Mouse (Mus musculus) embryonic facial prominence, embryonic 15.5 days (tissue): ENCODE measurements around the gene Vpreb3. TPM values are rescaled to one million over a fixed set of nuclear protein-coding genes. Genes with fewer than 3 reads are reported as not detected.

ENCODE experiments used
- ATAC-seq: fragments of 200-750 bp; cut with Nextera tagmentation; 2 replicates; pipeline ENCODE4 v1.8.0; 2017; ENCODE audit warnings: low read depth, moderate TSS enrichment; ENCODE audit not compliant: insufficient number of reproducible peaks, low FRiP score, low TSS enrichment
- H3K27ac ChIP-seq: fragments of 300-500 bp; sonication (generic); replicated peaks from 2 replicates; pipeline ENCODE4 v1.5.1; 2015; ENCODE audit warnings: mild to moderate bottlenecking, inconsistent platforms
- H3K27me3 ChIP-seq: fragments of 300-500 bp; sonication (generic); 2 replicates; pipeline ENCODE4 v1.6.1; 2015; ENCODE audit warnings: inconsistent platforms
- H3K36me3 ChIP-seq: fragments of 300-500 bp; sonication (generic); 2 replicates; pipeline ENCODE4 v1.6.1; 2015; ENCODE audit warnings: mild to moderate bottlenecking, inconsistent platforms
- H3K4me1 ChIP-seq: fragments of 300-500 bp; sonication (generic); 2 replicates; pipeline ENCODE4 v1.6.1; 2015; ENCODE audit warnings: inconsistent platforms
- H3K4me2 ChIP-seq: fragments of 300-500 bp; sonication (generic); replicated peaks from 2 replicates; pipeline ENCODE4 v1.6.1; 2015; ENCODE audit warnings: mild to moderate bottlenecking, inconsistent platforms
- H3K4me3 ChIP-seq: fragments of 300-500 bp; sonication (generic); replicated peaks from 2 replicates; pipeline ENCODE4 v1.5.1; 2015; ENCODE audit warnings: mild to moderate bottlenecking, inconsistent platforms
- H3K9ac ChIP-seq: fragments of 300-500 bp; sonication (generic); 2 replicates; pipeline ENCODE4 v1.6.1; 2015; ENCODE audit warnings: inconsistent platforms
- H3K9me3 ChIP-seq: fragments of 300-500 bp; sonication (generic); replicated peaks from 2 replicates; pipeline ENCODE4 v1.6.1; 2016; ENCODE audit warnings: inconsistent platforms
- WGBS: fragments of 180-500 bp; shearing (Covaris S2); methylation state at CpG from one replicate; pipeline ENCODE4 v1.1.7; 2015; 5-methylcytosine and 5-hydroxymethylcytosine counted together
- polyA plus RNA-seq: library from polyadenylated mRNA; unstranded; fragments of >200 nt; fragmentation: Nextera tagmentation; extraction: Ambion mirVana; gene quantifications from 2 replicates; pipeline ENCODE4 v1.2.1, GENCODE M21; 2015

Gene Vpreb3
- polyA plus RNA-seq, 1 experiment from 2014 or later: 1.6 TPM

DNA sequence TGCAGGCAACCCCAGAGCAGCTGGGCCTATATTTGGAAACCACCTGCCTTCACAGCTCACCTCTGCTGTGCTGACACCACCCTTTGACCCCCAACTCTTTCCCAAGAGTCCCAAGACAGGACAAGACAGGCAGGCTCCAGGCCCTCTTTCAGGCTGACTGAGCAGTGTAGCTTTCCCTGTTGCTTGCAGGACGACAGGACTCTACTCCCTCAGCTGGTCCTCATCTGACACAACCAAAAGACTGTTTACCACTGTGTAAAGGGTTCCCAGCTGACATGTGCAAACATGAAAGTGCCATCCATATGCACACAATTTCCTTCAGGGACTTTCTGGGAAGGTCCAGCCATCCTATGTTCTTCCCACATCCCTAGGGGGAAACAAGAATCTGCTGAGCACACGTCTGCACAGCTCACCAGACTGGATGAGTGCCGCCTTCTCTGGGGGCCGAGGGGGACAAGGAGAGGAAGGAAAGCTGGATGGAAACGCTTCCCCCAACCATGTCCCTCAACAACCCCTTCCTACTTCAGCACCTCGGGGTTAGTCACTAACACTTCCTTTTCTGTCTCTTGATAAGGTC is 29.8 kb upstream of the Vpreb3 start:
- 35% methylated on average over 6 of the region's 6 CpGs for WGBS
- Histone ChIP-seq H3K36me3 (peaks cover 70% of the 10 kb centered on the region), H3K27me3 (no peaks in the 10 kb centered on the region), H3K27ac (peak overlapping the region; percentile 65), H3K4me3 (no peak overlapping the region), H3K9me3 (no peaks in the 10 kb centered on the region), H3K4me2 (no peak overlapping the region), H3K9ac (no peak overlapping the region), H3K4me1 (peaks cover 33% of the 10 kb centered on the region)
- peak; percentile 78; the same call in 1 of the 2 replicates for ATAC-seq

- Histone ChIP-seq H3K9me3 (no peaks in the 10 kb centered on the region), H3K27ac (0 out of 2 replicates have a peak overlapping the region, but pooled peaks have one; percentile 25), H3K4me3 (no peak overlapping the region), H3K9ac (no peak overlapping the region), H3K4me2 (no peak overlapping the region), H3K4me1 (peaks cover 53% of the 10 kb centered on the region), H3K36me3 (peaks cover 52% of the 10 kb centered on the region), H3K27me3 (no peaks in the 10 kb centered on the region)
- WGBS: 75% methylated on average over 7 of the region's 7 CpGs
- no peak for ATAC-seq
Observed at GRCm38 (mm10) chr10:75915557-75915956, 27.3 kb upstream of the Vpreb3 start.

- Histone ChIP-seq H3K4me2 (no peak overlapping the region), H3K9ac (no peak overlapping the region), H3K27me3 (no peaks in the 10 kb centered on the region), H3K4me3 (no peak overlapping the region), H3K27ac (peak overlapping the region; percentile 25; the same call in 1 of the 2 replicates), H3K36me3 (peaks cover 40% of the 10 kb centered on the region), H3K9me3 (no peaks in the 10 kb centered on the region), H3K4me1 (peaks cover 55% of the 10 kb centered on the region)
- ATAC-seq: no peak
- 36% methylated on average over 8 of the region's 8 CpGs for WGBS
Observed at GRCm38 (mm10) chr10:75916840-75917239, 26.0 kb upstream of the Vpreb3 start.

DNA sequence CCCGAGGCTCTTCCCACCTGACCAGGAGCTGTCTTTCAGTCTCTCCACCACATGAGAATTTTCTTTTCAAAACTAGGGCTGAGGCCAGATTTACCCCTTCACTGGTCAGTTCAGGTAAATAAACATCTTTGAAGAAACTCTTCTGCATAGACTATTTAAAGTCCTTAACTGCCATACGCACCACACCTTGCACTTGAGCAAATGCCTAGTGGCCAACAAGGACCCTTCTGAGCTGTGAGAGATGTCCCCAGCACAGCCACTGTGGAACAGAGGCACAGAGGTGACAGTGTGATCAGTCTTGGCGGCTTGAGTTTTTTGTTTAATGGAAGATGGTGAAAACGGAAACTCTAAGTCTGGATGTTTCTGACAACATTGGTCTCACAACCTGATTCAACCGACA is 23.8 kb upstream of the Vpreb3 start:
- H3K9ac ChIP-seq: no peak overlapping the region
- no peak for ATAC-seq

DNA sequence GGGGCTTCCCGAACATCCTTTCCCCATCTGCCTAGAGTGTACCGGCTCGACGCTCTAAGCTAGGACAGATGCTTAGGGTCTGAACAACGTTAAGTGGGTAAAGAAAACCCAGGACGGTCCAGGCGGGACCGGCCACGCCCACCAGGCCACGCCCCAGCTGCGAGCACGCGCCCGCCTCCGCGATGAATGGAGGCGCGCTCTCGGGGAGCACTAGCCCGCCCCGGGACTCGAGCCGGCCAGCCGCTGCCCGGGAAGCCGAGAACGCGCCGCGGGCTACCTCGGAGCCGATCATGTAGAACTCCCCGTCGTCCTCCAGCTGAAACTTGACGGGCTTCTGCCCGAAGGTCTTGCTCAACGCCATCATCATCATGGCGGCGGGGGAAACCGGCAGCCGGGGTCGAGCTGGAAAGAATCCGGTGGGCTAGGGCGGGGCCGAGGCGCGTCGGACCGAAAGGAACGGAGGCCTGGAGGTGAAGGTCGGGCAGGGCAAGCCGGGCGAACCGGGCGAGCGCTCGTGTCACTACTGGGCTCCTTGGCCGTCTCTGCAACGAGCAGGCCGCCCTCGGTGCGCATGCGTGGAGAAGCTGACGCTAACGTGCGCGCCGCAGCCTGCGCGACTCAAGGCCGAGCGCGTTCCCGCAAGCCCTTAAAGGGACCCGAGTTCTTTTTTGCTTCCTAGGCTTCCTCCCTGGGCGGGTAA is 21.7 kb upstream of the Vpreb3 start, which contains the start of gene Smarcb1:
Smarcb1 (minus strand) TSS at position 592 of the 700 bp plus-strand sequence.
- peak within 1 kb of the TSS; percentile 78 for H3K4me3 ChIP-seq
- H3K9me3 ChIP-seq: no peaks in the 10 kb centered on the region
- H3K4me1 ChIP-seq: peaks cover 54% of the 10 kb centered on the region
- H3K4me2 ChIP-seq: peak within 1 kb of the TSS; percentile 76
- H3K36me3 ChIP-seq: peaks cover 34% of the 10 kb centered on the region
- under 1% methylated on average over 76 of the region's 76 CpGs for WGBS
- peak; percentile 89 for ATAC-seq
- H3K27me3 ChIP-seq: no peaks in the 10 kb centered on the region
- H3K27ac ChIP-seq: peak within 1 kb of the TSS; percentile 96
- peak within 1 kb of the TSS; percentile 88 for H3K9ac ChIP-seq

More for the DNA sequence above, 23.8 kb upstream of the Vpreb3 start:
- no peaks in the 10 kb centered on the region for H3K9me3 ChIP-seq
- no peak overlapping the region for H3K4me2 ChIP-seq
- H3K27me3 ChIP-seq: no peaks in the 10 kb centered on the region
- H3K4me3 ChIP-seq: no peak overlapping the region
- 84% methylated on average over 5 of the region's 5 CpGs for WGBS
- H3K4me1 ChIP-seq: peaks cover 61% of the 10 kb centered on the region
- H3K36me3 ChIP-seq: peaks cover 28% of the 10 kb centered on the region
- H3K27ac ChIP-seq: no peak overlapping the region

GRCm38 (mm10) chr10:75921726-75922560 is 20.9 kb upstream of the Vpreb3 start:
- peaks cover 34% of the 10 kb centered on the region for H3K36me3 ChIP-seq
- peak overlapping the region; percentile 76 for H3K4me2 ChIP-seq
- peak; percentile 27 for ATAC-seq
- H3K9ac ChIP-seq: peak overlapping the region; percentile 88
- no peaks in the 10 kb centered on the region for H3K9me3 ChIP-seq
- WGBS: 3% methylated on average over 22 of the region's 22 CpGs
- H3K4me1 ChIP-seq: peaks cover 46% of the 10 kb centered on the region
- H3K4me3 ChIP-seq: peak overlapping the region; percentile 78
- H3K27ac ChIP-seq: peak overlapping the region; percentile 96
- no peaks in the 10 kb centered on the region for H3K27me3 ChIP-seq

- H3K27me3 ChIP-seq: no peaks in the 10 kb centered on the region
- H3K4me3 ChIP-seq: no peak overlapping the region
- H3K36me3 ChIP-seq: peaks cover 45% of the 10 kb centered on the region
- H3K4me1 ChIP-seq: peaks cover 25% of the 10 kb centered on the region
- no peaks in the 10 kb centered on the region for H3K9me3 ChIP-seq
- H3K27ac ChIP-seq: no peak overlapping the region
- H3K9ac ChIP-seq: no peak overlapping the region
- ATAC-seq: no peak
- H3K4me2 ChIP-seq: no peak overlapping the region
- WGBS: 62% methylated on average over 2 of the region's 2 CpGs
Observed at GRCm38 (mm10) chr10:75924324-75924723, 18.5 kb upstream of the Vpreb3 start.

DNA sequence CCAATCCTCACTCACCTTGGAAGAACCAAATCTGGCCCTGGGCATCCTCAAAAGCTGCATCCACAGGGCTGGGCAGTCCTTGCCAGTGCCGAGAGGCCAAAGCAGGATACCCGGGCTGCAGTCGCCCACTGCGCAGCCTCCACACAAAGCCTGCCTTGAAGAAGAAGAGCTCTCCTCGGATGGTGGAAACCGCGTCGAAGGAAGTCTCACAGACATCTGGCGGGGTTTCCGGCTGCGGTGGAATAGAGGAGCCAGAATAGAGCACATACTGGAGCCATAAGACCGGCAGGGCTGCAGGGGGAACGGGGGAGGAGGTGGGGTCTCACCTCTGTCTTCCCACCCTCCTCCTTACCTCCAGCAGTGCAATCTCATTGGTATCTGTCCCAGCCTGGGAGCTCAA is 16.5 kb upstream of the Vpreb3 start:
- ATAC-seq: no peak
- Histone ChIP-seq H3K4me1 (peaks cover 34% of the 10 kb centered on the region), H3K4me3 (no peak overlapping the region), H3K9ac (no peak overlapping the region), H3K9me3 (no peaks in the 10 kb centered on the region), H3K27ac (no peak overlapping the region), H3K4me2 (no peak overlapping the region), H3K36me3 (peaks cover 45% of the 10 kb centered on the region), H3K27me3 (no peaks in the 10 kb centered on the region)
- WGBS: 59% methylated on average over 13 of the region's 13 CpGs

DNA sequence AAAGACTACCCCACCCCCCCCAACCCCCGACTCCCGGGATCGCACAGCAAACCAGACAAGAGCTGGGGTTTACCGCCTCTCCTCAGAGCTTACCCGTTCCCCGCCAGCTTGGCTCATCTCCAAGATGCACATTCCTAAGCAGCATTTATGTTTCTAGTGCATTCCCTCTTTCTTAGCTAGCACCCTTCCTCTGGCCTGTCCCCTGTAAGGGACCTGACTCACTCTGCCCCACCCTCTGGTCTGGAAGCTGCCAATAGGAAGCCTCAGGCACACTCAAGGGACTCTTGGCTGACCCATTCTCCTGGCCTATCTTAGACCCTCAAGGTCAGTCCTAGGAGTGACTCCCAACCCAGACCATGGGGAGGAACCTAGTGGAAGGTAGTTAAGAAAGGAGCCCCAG is 12.6 kb upstream of the Vpreb3 start:
- Histone ChIP-seq H3K4me2 (peak overlapping the region; percentile 95), H3K9ac (no peak overlapping the region), H3K4me3 (peak overlapping the region; percentile 66), H3K36me3 (peaks cover 28% of the 10 kb centered on the region), H3K27ac (no peak overlapping the region), H3K4me1 (peaks cover 34% of the 10 kb centered on the region), H3K27me3 (peaks cover 2% of the 10 kb centered on the region; the same call in 1 of the 2 replicates), H3K9me3 (no peaks in the 10 kb centered on the region)
- WGBS: 5% methylated on average over 6 of the region's 6 CpGs
- no peak for ATAC-seq

DNA sequence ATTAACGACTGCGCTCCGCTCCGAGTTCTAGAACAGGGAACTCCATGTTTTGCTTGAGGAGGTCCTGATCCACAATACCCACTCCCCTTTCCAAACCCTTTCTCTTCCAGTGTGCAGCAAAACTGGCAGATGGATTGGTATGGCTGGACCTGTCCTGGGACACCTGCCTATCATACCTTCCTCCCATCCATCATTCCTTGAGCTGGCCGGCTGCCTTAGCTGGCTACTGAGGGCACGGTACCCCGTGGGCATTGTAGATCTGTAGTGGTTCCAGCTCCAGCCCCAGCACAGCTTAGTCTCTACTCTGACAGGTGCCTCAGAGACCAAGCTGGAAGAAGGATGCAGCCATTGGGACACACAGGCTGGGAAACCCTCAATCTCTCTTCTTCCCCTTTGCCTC is 11.5 kb upstream of the Vpreb3 start:
- Histone ChIP-seq H3K9ac (no peak overlapping the region; the same call in 1 of the 2 replicates), H3K27me3 (peaks cover 12% of the 10 kb centered on the region), H3K9me3 (no peaks in the 10 kb centered on the region), H3K4me1 (peaks cover 44% of the 10 kb centered on the region), H3K27ac (0 out of 2 replicates have a peak overlapping the region, but pooled peaks have one; percentile 85), H3K4me2 (peak overlapping the region; percentile 95), H3K36me3 (peaks cover 18% of the 10 kb centered on the region), H3K4me3 (peak overlapping the region; percentile 66)
- ATAC-seq: no peak
- 13% methylated on average over 7 of the region's 7 CpGs for whole genome bisulfite sequencing
